8 mouse cellular contexts compared by ENCODE assay signal in genomic region chr12:86923837-86924236, GRCm38 (mm10). TPM values are rescaled to one million over a fixed set of nuclear protein-coding genes. Genes with fewer than 3 reads are reported as not detected.
A peak's percentile ranks its signal among the peaks of the same experiment; 100 is the strongest.
DNase-seq lines count a peak whose midpoint lies in the region; ATAC-seq lines count a peak whose summit lies in the region.

No protein-coding gene starts in this region.

- no peaks in the 10 kb centered on the region for H3K36me3 ChIP-seq in hindbrain, embryonic 14.5 days (replicated peaks; ENCODE audit: control insufficient read depth, insufficient read depth)

- H3K4me3 ChIP-seq in hindbrain, embryonic 14.5 days (replicated peaks; ENCODE audit: low read length) = no peak overlapping the region

- H3K9ac ChIP-seq in hindbrain, embryonic 14.5 days = 0 out of 2 replicates have a peak overlapping the region, but pooled peaks have one; percentile 21

- 4% methylated on average over 5 of the region's 5 CpGs for WGBS in hindbrain, embryonic 14.5 days

- no peak overlapping the region for H3K4me2 ChIP-seq in hindbrain, embryonic 14.5 days (replicated peaks)

- ATAC-seq in hindbrain, embryonic 14.5 days (ENCODE audit: low FRiP score) = peak; percentile 73
- peak; percentile 95 for ATAC-seq in megakaryocyte, adult 5-6 weeks (ENCODE audit: poor library complexity, severe bottlenecking)

- H3K27ac ChIP-seq in hindbrain, embryonic 14.5 days = peak overlapping the region; percentile 70

- H3K9me3 ChIP-seq in hindbrain, embryonic 14.5 days (ENCODE audit: control insufficient read depth, low read length) = no peaks in the 10 kb centered on the region

- H3K4me1 ChIP-seq in hindbrain, embryonic 14.5 days (replicated peaks; ENCODE audit: control insufficient read depth, insufficient read depth, low read length) = peaks cover 20% of the 10 kb centered on the region

- DNase-seq in R1 (ENCODE audit: low read depth, low spot score) = peak; percentile 89
- peak; percentile 89 to 90 for DNase-seq in cerebellum, postnatal 10 days
- peak; percentile 72 to 79 for DNase-seq in frontal cortex, postnatal 14 days (ENCODE audit: low spot score in 2 of 2)
- DNase-seq in hindbrain, embryonic 14.5 days (ENCODE audit: low spot score) = peak; percentile 86
- peak; percentile 66 for DNase-seq in left cerebral cortex, adult 11 months (ENCODE audit: low spot score)
- peak; percentile 83 to 84 for DNase-seq in right cerebral cortex, adult 2 months (ENCODE audit: low spot score in 2 of 2)
- DNase-seq in urinary bladder, adult 2 months (ENCODE audit: low spot score) = peak; percentile 53

- no peaks in the 10 kb centered on the region for H3K27me3 ChIP-seq in hindbrain, embryonic 14.5 days (ENCODE audit: control insufficient read depth, insufficient read depth, low read length)

RNA-seq across cellular contexts. Expression of gene Cipc, which starts 23.0 kb away (rescaled TPM):
- 46.8 and 52.1 TPM in 2 replicates for polyA plus RNA-seq in hindbrain, embryonic 14.5 days (2014; fragmentation: Nextera tagmentation; extraction: Ambion mirVana)
- 12.0 and 12.9 TPM in 2 replicates for total RNA-seq in megakaryocyte, adult 5-6 weeks (2015)
- total RNA-seq in megakaryocyte, adult 5-6 weeks (2017) = 8.9 and 11.0 TPM in 2 replicates
- polyA plus RNA-seq in urinary bladder, adult 2 months (2012; rRNA removed) = 46.4 and 52.3 TPM in 2 replicates

RNA-seq across cellular contexts. Expression of gene Irf2bpl, which starts 39.2 kb away (rescaled TPM):
- polyA plus RNA-seq in hindbrain, embryonic 14.5 days (2014; fragmentation: Nextera tagmentation; extraction: Ambion mirVana) = 64.5 and 65.5 TPM in 2 replicates
- total RNA-seq in megakaryocyte, adult 5-6 weeks (2015) = 3.0 and 3.6 TPM in 2 replicates
- total RNA-seq in megakaryocyte, adult 5-6 weeks (2017) = 1.4 and 3.5 TPM in 2 replicates
- polyA plus RNA-seq in urinary bladder, adult 2 months (2012; rRNA removed) = 29.6 and 38.2 TPM in 2 replicates
